17 mouse cellular contexts compared by ENCODE assay signal in the genomic region with DNA sequence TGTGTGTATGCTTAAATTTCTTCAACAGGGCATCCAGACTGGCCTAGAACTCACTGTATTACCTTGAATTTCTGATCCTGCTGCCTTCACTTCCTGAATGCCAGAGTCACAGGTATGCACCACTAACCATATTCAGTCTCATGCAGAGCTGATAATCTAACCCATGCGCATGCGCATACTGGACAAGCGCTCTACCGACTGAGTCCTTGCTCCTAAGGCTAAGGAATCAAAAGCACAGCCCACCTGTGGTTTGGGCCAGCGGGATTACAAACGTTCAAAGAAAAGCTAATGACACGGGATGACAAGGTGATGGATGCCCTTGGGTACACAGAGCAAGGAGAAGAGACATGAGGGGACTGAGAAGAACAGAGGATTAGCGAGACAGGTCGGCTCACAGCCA.
DNase-seq lines count a peak whose midpoint lies in the region; ATAC-seq lines count a peak whose summit lies in the region.
"Had no signal": no experiment of that assay in that cellular context is flagged by ENCODE, and none has a peak within 500 bp of the region (broad histone marks: within the 10 kb centered on the region; RNA-seq: fewer than 3 reads in every experiment).

No protein-coding gene starts in this region.

- H3K36me3 ChIP-seq in hindbrain, embryonic 10.5 days = no peaks in the 10 kb centered on the region
- no peaks in the 10 kb centered on the region for H3K36me3 ChIP-seq in hindbrain, embryonic 13.5 days
- H3K36me3 ChIP-seq in intestine, embryonic 14.5 days (ENCODE audit: control insufficient read depth, insufficient read depth, low read length) = no peaks in the 10 kb centered on the region
- no peaks in the 10 kb centered on the region for H3K36me3 ChIP-seq in forebrain, embryonic 11.5 days (ENCODE audit: control insufficient read depth, insufficient read depth, low read length)
- H3K36me3 ChIP-seq: heart, embryonic 13.5 days; liver, embryonic 15.5 days; midbrain, embryonic 12.5 days had no signal

- 0 out of 2 replicates have a peak overlapping the region, but pooled peaks have one; percentile 71 for H3K27ac ChIP-seq in hindbrain, embryonic 10.5 days
- H3K27ac ChIP-seq in hindbrain, embryonic 13.5 days = no peak overlapping the region
- peak overlapping the region; percentile 82 for H3K27ac ChIP-seq in intestine, embryonic 14.5 days (ENCODE audit: low read depth)
- no peak overlapping the region for H3K27ac ChIP-seq in forebrain, embryonic 11.5 days (ENCODE audit: low read depth, low read length)
- H3K27ac ChIP-seq: liver, embryonic 15.5 days; midbrain, embryonic 12.5 days had no signal

- DNase-seq in hindbrain, embryonic 10.5 days (ENCODE audit: low spot score) = no peak
- DNase-seq in ES-CJ7 (ENCODE audit: low read depth, low spot score) = peak; percentile 64
- DNase-seq in intestine, embryonic 14.5 days (ENCODE audit: low spot score) = no peak
- peak; percentile 35 for DNase-seq in mesoderm, embryonic 11.5 days (ENCODE audit: low read depth, low spot score)
- DNase-seq in heart, adult 18-20 months = no peak
- DNase-seq in adipocyte (ENCODE audit: low spot score) = no peak
- DNase-seq in forebrain, embryonic 11.5 days (ENCODE audit: low spot score) = no peak
- DNase-seq: cerebellum, adult 9-11 months; kidney, adult 9 months; kidney, postnatal 4 days; thymus, adult 2 months had no signal

- H3K4me1 ChIP-seq in hindbrain, embryonic 10.5 days (replicated peaks) = peaks cover 54% of the 10 kb centered on the region
- peaks cover 21% of the 10 kb centered on the region for H3K4me1 ChIP-seq in hindbrain, embryonic 13.5 days (replicated peaks)
- peaks cover 27% of the 10 kb centered on the region for H3K4me1 ChIP-seq in intestine, embryonic 14.5 days (replicated peaks; ENCODE audit: control insufficient read depth, insufficient read depth, low read length)
- H3K4me1 ChIP-seq in forebrain, embryonic 11.5 days (replicated peaks; ENCODE audit: control insufficient read depth, insufficient read depth, low read length) = peaks cover 3% of the 10 kb centered on the region

- H3K4me3 ChIP-seq in hindbrain, embryonic 10.5 days = no peak overlapping the region
- no peak overlapping the region for H3K4me3 ChIP-seq in hindbrain, embryonic 13.5 days
- no peak overlapping the region for H3K4me3 ChIP-seq in intestine, embryonic 14.5 days (ENCODE audit: low read depth, low read length)
- H3K4me3 ChIP-seq in forebrain, embryonic 11.5 days (ENCODE audit: low read depth, low read length) = no peak overlapping the region
- H3K4me3 ChIP-seq: heart, embryonic 13.5 days; liver, embryonic 15.5 days; midbrain, embryonic 12.5 days had no signal

- 50% methylated on average over 9 of the region's 9 CpGs for WGBS in hindbrain, embryonic 10.5 days
- WGBS in hindbrain, embryonic 13.5 days = 41% methylated on average over 9 of the region's 9 CpGs
- 66% methylated on average over 9 of the region's 9 CpGs for WGBS in intestine, embryonic 14.5 days
- WGBS in forebrain, embryonic 11.5 days = 74% methylated on average over 9 of the region's 9 CpGs

- H3K27me3 ChIP-seq in hindbrain, embryonic 10.5 days (ENCODE audit: insufficient read depth, poor library complexity, severe bottlenecking) = peaks cover 29% of the 10 kb centered on the region
- H3K27me3 ChIP-seq in hindbrain, embryonic 13.5 days = peaks cover 11% of the 10 kb centered on the region
- no peaks in the 10 kb centered on the region for H3K27me3 ChIP-seq in intestine, embryonic 14.5 days (replicated peaks; ENCODE audit: control insufficient read depth, insufficient read depth, low read length)
- no peaks in the 10 kb centered on the region for H3K27me3 ChIP-seq in forebrain, embryonic 11.5 days (ENCODE audit: control insufficient read depth, insufficient read depth, low read length)
- H3K27me3 ChIP-seq: liver, embryonic 15.5 days; Patski had no signal

- no peak for ATAC-seq in hindbrain, embryonic 13.5 days (ENCODE audit: low FRiP score)
- no peak for ATAC-seq in intestine, embryonic 14.5 days (replicated peaks; ENCODE audit: low FRiP score, low TSS enrichment, low read depth)
- no peak for ATAC-seq in forebrain, embryonic 11.5 days (replicated peaks; ENCODE audit: low FRiP score)
- ATAC-seq: hindbrain, embryonic 16.5 days; Patski had no signal

- H3K9ac ChIP-seq in hindbrain, embryonic 13.5 days = no peak overlapping the region
- no peak overlapping the region for H3K9ac ChIP-seq in intestine, embryonic 14.5 days (ENCODE audit: low read length)
- no peak overlapping the region for H3K9ac ChIP-seq in forebrain, embryonic 11.5 days (ENCODE audit: low read length)
- H3K9ac ChIP-seq: liver, embryonic 15.5 days; midbrain, embryonic 12.5 days had no signal

- H3K9me3 ChIP-seq in hindbrain, embryonic 10.5 days = peaks cover 12% of the 10 kb centered on the region; the same call in 1 of the 2 replicates
- peaks cover 7% of the 10 kb centered on the region; the same call in 1 of the 2 replicates for H3K9me3 ChIP-seq in hindbrain, embryonic 13.5 days
- H3K9me3 ChIP-seq in intestine, embryonic 14.5 days (ENCODE audit: control insufficient read depth, low read length) = no peaks in the 10 kb centered on the region; the same call in 1 of the 2 replicates
- H3K9me3 ChIP-seq in forebrain, embryonic 11.5 days (ENCODE audit: control insufficient read depth, low read length) = no peaks in the 10 kb centered on the region
- H3K9me3 ChIP-seq: liver, embryonic 15.5 days; midbrain, embryonic 12.5 days had no signal

- H3K4me2 ChIP-seq in hindbrain, embryonic 13.5 days = no peak overlapping the region
- H3K4me2 ChIP-seq in intestine, embryonic 14.5 days (ENCODE audit: low read length) = no peak overlapping the region
- H3K4me2 ChIP-seq in forebrain, embryonic 11.5 days (ENCODE audit: low read depth, low read length, severe bottlenecking) = no peak overlapping the region
- H3K4me2 ChIP-seq: liver, embryonic 15.5 days; midbrain, embryonic 12.5 days had no signal

Comparison
In these comparisons a context has a peak if more than half of its experiments do, and no peak if none do; other contexts are left out.
1. H3K27ac ChIP-seq: peak in hindbrain, embryonic 10.5 days (single experiment) and intestine, embryonic 14.5 days (single experiment); none in hindbrain, embryonic 13.5 days (single experiment) and forebrain, embryonic 11.5 days (single experiment).
2. DNase-seq: peak in ES-CJ7 (single experiment) and mesoderm, embryonic 11.5 days (single experiment); none in hindbrain, embryonic 10.5 days (single experiment), intestine, embryonic 14.5 days (single experiment), heart, adult 18-20 months (0 of 2), adipocyte (single experiment) and forebrain, embryonic 11.5 days (single experiment).